Mouse (Mus musculus): Measurements from ENCODE around the gene Gm29776. TPM values are rescaled to one million over a fixed set of nuclear protein-coding genes. Genes with fewer than 3 reads are reported as not detected.

Gene Gm29776
- polyA plus RNA-seq, 1 experiment from 2014 or later = 0.21 TPM

- Histone ChIP-seq H3K4me3 (no peak overlapping the region), H3K4me2 (replicated peaks) (no peak overlapping the region), H3K4me1 (peaks cover 5% of the 10 kb centered on the region), H3K27ac (no peak overlapping the region), H3K9me3 (replicated peaks) (no peaks in the 10 kb centered on the region), H3K9ac (no peak overlapping the region), H3K36me3 (no peaks in the 10 kb centered on the region), H3K27me3 (peaks cover 9% of the 10 kb centered on the region; the same call in 1 of the 2 replicates)
- no peak for ATAC-seq (ENCODE audit: low FRiP score)
- 59% methylated on average over 5 of the region's 5 CpGs for WGBS
Measured at GRCm38 (mm10) chr14:54705844-54706243, 7.2 kb upstream of the Gm29776 start.

GRCm38 (mm10) chr14:54703207-54703606, 4.6 kb upstream of the Gm29776 start:
- 73% methylated on average over 10 of the region's 10 CpGs for WGBS
- no peaks in the 10 kb centered on the region for H3K36me3 ChIP-seq
- no peak overlapping the region for H3K27ac ChIP-seq
- H3K4me2 ChIP-seq (replicated peaks) = no peak overlapping the region
- H3K4me1 ChIP-seq = no peaks in the 10 kb centered on the region
- peaks cover 9% of the 10 kb centered on the region; the same call in 1 of the 2 replicates for H3K27me3 ChIP-seq
- H3K4me3 ChIP-seq = no peak overlapping the region
- ATAC-seq (ENCODE audit: low FRiP score) = no peak
- H3K9ac ChIP-seq = no peak overlapping the region
- no peaks in the 10 kb centered on the region for H3K9me3 ChIP-seq (replicated peaks)

DNA sequence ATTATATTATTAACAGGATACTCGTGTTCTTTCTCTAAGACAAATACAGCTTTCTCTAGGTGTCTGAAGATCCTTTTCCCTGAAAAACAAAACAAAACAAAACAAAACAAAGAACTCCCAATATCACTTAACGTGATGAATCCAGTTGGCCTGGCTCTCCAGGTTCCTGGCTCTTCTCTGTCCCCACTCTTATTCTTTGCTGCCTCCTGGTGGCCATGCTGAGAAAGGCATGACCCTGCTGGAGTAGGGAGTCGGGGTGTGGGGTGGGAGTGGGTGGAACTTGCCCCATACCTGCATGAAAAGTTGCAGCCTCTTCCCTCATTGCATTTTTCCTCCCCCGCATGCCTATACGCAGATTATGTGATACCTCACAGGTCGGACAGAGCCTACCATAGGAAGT, 2.7 kb upstream of the Gm29776 start:
- Histone ChIP-seq H3K27me3 (peaks cover 5% of the 10 kb centered on the region; the same call in 1 of the 2 replicates), H3K9ac (no peak overlapping the region), H3K4me2 (replicated peaks) (no peak overlapping the region), H3K9me3 (replicated peaks) (no peaks in the 10 kb centered on the region), H3K4me3 (no peak overlapping the region), H3K4me1 (no peaks in the 10 kb centered on the region), H3K27ac (no peak overlapping the region), H3K36me3 (no peaks in the 10 kb centered on the region)
- 13% methylated on average over 6 of the region's 6 CpGs for WGBS
- ATAC-seq (ENCODE audit: low FRiP score) = 0 out of 2 replicates have a peak, but pooled peaks have one; percentile 46

GRCm38 (mm10) chr14:54699586-54699985, 953 bp upstream of the Gm29776 start:
- Histone ChIP-seq H3K9ac (no peak overlapping the region), H3K27me3 (peaks cover 5% of the 10 kb centered on the region; the same call in 1 of the 2 replicates), H3K4me1 (no peaks in the 10 kb centered on the region), H3K4me2 (replicated peaks) (no peak overlapping the region), H3K36me3 (0 out of 2 replicates have a peak, but pooled peaks cover 6% of the 10 kb centered on the region), H3K27ac (no peak overlapping the region), H3K9me3 (replicated peaks) (no peaks in the 10 kb centered on the region), H3K4me3 (no peak overlapping the region)
- WGBS = 55% methylated on average over 3 of the region's 3 CpGs
- ATAC-seq (ENCODE audit: low FRiP score) = no peak

- H3K4me3 ChIP-seq = no peak overlapping the region
- H3K36me3 ChIP-seq = peaks cover 25% of the 10 kb centered on the region
- WGBS = 93% methylated on average over 4 of the region's 4 CpGs
Measured at GRCm38 (mm10) chr14:54696752-54697151, 1.9 kb downstream of the Gm29776 start.

DNA sequence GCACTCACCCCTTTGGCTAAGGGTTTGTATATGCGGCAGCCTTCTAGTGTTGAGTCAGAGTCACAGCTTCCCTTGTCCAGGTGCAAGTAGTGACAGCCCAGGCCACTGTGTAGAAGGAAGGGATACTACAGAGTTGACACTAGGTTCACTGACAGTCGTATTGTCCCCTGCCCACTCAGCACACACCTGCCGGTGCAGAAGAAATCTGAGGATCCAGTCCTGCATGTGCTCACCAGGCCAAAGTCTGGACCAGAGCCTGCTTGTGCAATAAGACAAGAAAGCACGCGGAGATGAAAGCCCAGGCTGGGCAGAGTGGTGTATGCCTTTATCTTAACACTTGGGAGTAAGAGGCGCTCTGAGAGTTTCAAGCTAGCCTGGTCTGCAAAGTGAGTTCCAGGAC, 3.6 kb downstream of the Gm29776 start:
- H3K4me3 ChIP-seq = no peak overlapping the region
- H3K36me3 ChIP-seq = peaks cover 35% of the 10 kb centered on the region
- no peaks in the 10 kb centered on the region for H3K27me3 ChIP-seq
- H3K27ac ChIP-seq = no peak overlapping the region
- no peaks in the 10 kb centered on the region for H3K4me1 ChIP-seq
- WGBS = 84% methylated on average over 6 of the region's 6 CpGs
- H3K4me2 ChIP-seq (replicated peaks) = no peak overlapping the region
- ATAC-seq (ENCODE audit: low FRiP score) = no peak
- H3K9ac ChIP-seq = no peak overlapping the region
- H3K9me3 ChIP-seq (replicated peaks) = no peaks in the 10 kb centered on the region

More at GRCm38 (mm10) chr14:54696752-54697151, 1.9 kb downstream of the Gm29776 start:
- no peak overlapping the region for H3K27ac ChIP-seq
- no peaks in the 10 kb centered on the region for H3K9me3 ChIP-seq (replicated peaks)
- H3K9ac ChIP-seq = no peak overlapping the region
- H3K4me2 ChIP-seq (replicated peaks) = no peak overlapping the region
- ATAC-seq (ENCODE audit: low FRiP score) = no peak
- 0 out of 2 replicates have a peak, but pooled peaks cover under 1% of the 10 kb centered on the region for H3K27me3 ChIP-seq
- no peaks in the 10 kb centered on the region for H3K4me1 ChIP-seq

GRCm38 (mm10) chr14:54687251-54687650, 11.4 kb downstream of the Gm29776 start:
- Histone ChIP-seq H3K4me1 (peaks cover 23% of the 10 kb centered on the region), H3K9me3 (replicated peaks) (no peaks in the 10 kb centered on the region), H3K27me3 (no peaks in the 10 kb centered on the region), H3K36me3 (peaks cover 25% of the 10 kb centered on the region), H3K4me3 (peak overlapping the region; percentile 88), H3K9ac (peak overlapping the region; percentile 70), H3K4me2 (replicated peaks) (peak overlapping the region; percentile 56), H3K27ac (peak overlapping the region; percentile 71)
- WGBS = 8% methylated on average over 8 of the region's 8 CpGs
- ATAC-seq (ENCODE audit: low FRiP score) = no peak

DNA sequence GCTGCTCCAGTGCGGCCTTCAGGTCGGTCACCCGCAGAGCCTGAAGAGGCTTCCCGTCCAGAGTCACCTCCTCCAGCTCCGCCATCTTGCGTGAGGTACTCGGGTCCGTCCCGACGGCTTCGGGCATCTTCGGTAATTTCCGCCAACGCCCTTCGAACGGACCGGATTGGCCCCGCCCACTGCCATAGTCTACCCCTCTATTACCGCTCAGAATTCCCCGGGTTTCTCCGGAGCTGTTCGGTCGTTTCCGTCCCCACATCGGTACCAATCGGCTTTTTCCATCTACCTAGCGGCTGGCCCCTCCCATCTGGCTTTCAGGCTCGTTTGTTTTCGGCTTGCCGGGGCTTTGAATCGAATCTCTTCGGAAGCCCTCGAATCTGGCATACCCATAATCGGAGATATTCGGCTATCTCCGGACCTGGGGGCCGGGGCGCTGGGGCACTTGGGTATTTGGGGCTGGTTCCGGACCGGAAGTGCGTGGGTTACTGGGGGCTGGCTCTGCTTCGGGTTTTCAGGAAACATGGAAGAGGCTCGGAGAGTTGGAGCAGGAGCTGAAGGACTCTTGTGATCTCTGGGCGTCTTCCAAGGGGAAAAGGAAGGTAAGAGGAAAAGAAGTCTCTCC, 12.0 kb downstream of the Gm29776 start, which contains the start of gene Acin1:
TSS of gene Acin1 (minus strand) at position 410 of the 622 bp plus-strand sequence.
- peak within 1 kb of the TSS; percentile 88 for H3K4me3 ChIP-seq
- H3K9ac ChIP-seq = peak within 1 kb of the TSS; percentile 89
- ATAC-seq (ENCODE audit: low FRiP score) = peak; percentile 98
- WGBS = under 1% methylated on average over 44 of the region's 44 CpGs
- H3K27me3 ChIP-seq = no peaks in the 10 kb centered on the region
- peaks cover 25% of the 10 kb centered on the region for H3K36me3 ChIP-seq
- peaks cover 23% of the 10 kb centered on the region for H3K4me1 ChIP-seq
- peak within 1 kb of the TSS; percentile 96 for H3K27ac ChIP-seq
- H3K4me2 ChIP-seq (replicated peaks) = peak within 1 kb of the TSS; percentile 84
- H3K9me3 ChIP-seq (replicated peaks) = no peaks in the 10 kb centered on the region

- Histone ChIP-seq H3K4me2 (replicated peaks) (peak within 1 kb of the TSS; percentile 84), H3K4me1 (peaks cover 23% of the 10 kb centered on the region), H3K27me3 (no peaks in the 10 kb centered on the region), H3K9ac (peak within 1 kb of the TSS; percentile 89), H3K9me3 (replicated peaks) (no peaks in the 10 kb centered on the region), H3K36me3 (peaks cover 25% of the 10 kb centered on the region), H3K4me3 (peak within 1 kb of the TSS; percentile 88), H3K27ac (peak within 1 kb of the TSS; percentile 96)
- under 1% methylated on average over 41 of the region's 41 CpGs for WGBS
- ATAC-seq (ENCODE audit: low FRiP score) = peak; percentile 80
Measured at GRCm38 (mm10) chr14:54686063-54686521, 12.5 kb downstream of the Gm29776 start, which contains the start of gene 1700123O20Rik. TSS of gene 1700123O20Rik (plus strand) at chr14:54686216.

GRCm38 (mm10) chr14:54685471-54685870, 13.2 kb downstream of the Gm29776 start:
- Histone ChIP-seq H3K27ac (peak overlapping the region; percentile 96), H3K27me3 (no peaks in the 10 kb centered on the region), H3K4me2 (replicated peaks) (peak overlapping the region; percentile 84), H3K4me3 (peak overlapping the region; percentile 88), H3K4me1 (peaks cover 23% of the 10 kb centered on the region), H3K9me3 (replicated peaks) (no peaks in the 10 kb centered on the region), H3K9ac (peak overlapping the region; percentile 89), H3K36me3 (peaks cover 19% of the 10 kb centered on the region)
- ATAC-seq (ENCODE audit: low FRiP score) = 0 out of 2 replicates have a peak, but pooled peaks have one; percentile 4
- WGBS = 14% methylated on average over 8 of the region's 8 CpGs

GRCm38 (mm10) chr14:54682396-54682795, 16.2 kb downstream of the Gm29776 start:
- peaks cover 9% of the 10 kb centered on the region for H3K4me1 ChIP-seq
- ATAC-seq (ENCODE audit: low FRiP score) = no peak
- peaks cover 29% of the 10 kb centered on the region for H3K36me3 ChIP-seq
- no peak overlapping the region for H3K4me2 ChIP-seq (replicated peaks)
- no peak overlapping the region for H3K9ac ChIP-seq
- no peak overlapping the region for H3K27ac ChIP-seq
- H3K27me3 ChIP-seq = no peaks in the 10 kb centered on the region
- H3K4me3 ChIP-seq = no peak overlapping the region
- no peaks in the 10 kb centered on the region for H3K9me3 ChIP-seq (replicated peaks)
- WGBS = 93% methylated on average over 3 of the region's 3 CpGs

- H3K27ac ChIP-seq = no peak overlapping the region
- no peak overlapping the region for H3K9ac ChIP-seq
- no peaks in the 10 kb centered on the region for H3K4me1 ChIP-seq
- no peak for ATAC-seq (ENCODE audit: low FRiP score)
- H3K4me3 ChIP-seq = no peak overlapping the region
- H3K27me3 ChIP-seq = no peaks in the 10 kb centered on the region
- no peak overlapping the region for H3K4me2 ChIP-seq (replicated peaks)
- H3K36me3 ChIP-seq = peaks cover 53% of the 10 kb centered on the region
- 84% methylated on average over 16 of the region's 16 CpGs for WGBS
- no peaks in the 10 kb centered on the region for H3K9me3 ChIP-seq (replicated peaks)
Measured at GRCm38 (mm10) chr14:54678657-54679304, 19.9 kb downstream of the Gm29776 start.

Data from hindbrain, embryonic 12.5 days (tissue).